Mouse (Mus musculus) embryo, embryonic 9.5 days (tissue): Measurements from ENCODE around the gene Tox4.

Experiments used
- DNase-seq: peaks from one replicate; pipeline ENCODE4 v3.0.0-alpha.2; 2017; ENCODE audit errors: extremely low spot score

The Tox4 gene

DNA sequence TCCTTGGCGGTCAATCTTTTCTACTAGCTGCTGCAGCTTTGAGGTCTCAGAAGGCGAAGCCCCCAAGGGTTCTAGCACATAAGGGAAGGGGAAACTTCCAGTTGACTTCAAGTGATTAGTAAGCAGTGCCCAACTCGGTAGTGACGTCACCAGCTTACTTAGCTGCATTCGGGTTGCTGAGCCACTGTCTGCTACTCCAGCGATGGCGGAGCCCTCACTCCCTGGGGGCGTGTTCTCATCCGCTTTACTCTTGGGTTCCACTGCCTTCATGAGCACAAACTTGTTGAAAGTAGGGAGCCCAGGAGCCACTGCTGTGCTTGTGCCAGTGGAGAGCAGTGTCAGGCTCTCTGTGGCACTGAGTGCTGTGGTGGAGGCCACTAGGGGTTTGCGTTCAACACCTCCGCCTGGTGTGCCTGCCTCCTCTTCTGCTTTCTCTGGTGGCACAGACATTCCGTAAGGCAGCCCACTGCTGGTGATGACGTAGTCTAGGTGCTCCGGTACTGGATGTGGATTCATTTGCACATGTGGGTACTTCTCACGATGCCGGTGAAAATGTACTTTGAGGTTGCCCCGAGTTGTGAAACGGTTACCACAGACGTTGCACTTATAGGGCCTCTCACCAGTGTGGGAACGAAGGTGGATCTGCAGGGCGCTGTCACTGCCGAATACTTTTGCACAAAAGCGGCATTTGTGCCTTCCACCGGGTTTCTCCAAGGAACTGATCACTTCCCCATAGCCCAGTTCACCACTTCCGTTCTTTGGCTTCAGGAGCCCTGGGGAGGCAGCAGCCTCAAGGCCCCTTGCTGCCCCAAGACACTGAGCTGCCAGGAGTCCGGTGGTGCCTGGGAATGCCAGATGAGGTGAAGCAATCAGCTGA, 35.2 kb downstream of the Tox4 start:
- DNase-seq = no peak

DNA sequence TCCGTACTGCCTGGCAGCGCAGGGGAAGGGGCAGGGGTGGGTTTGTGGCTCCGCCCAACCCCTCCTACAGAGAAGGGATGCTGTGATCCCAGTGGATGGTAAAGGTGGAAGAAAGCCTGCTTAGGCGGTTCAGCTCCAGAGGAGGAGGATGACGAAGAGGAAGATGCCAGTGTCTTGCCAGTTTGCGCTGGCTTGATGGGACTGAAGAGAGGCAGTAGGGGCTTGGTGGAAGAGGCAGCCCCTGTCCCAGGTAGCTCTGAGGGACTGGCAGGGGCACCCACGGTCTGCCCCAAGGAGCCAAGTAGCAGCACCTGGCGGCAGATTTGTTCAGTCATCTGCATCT, 35.8 kb downstream of the Tox4 start:
- no peak for DNase-seq

GRCm38 (mm10) chr14:52315283-52315780, 36.4 kb downstream of the Tox4 start:
- no peak for DNase-seq

- DNase-seq = no peak
These were observed 37.0 kb downstream of the Tox4 start for GRCm38 (mm10) chr14:52315792-52316440.

DNA sequence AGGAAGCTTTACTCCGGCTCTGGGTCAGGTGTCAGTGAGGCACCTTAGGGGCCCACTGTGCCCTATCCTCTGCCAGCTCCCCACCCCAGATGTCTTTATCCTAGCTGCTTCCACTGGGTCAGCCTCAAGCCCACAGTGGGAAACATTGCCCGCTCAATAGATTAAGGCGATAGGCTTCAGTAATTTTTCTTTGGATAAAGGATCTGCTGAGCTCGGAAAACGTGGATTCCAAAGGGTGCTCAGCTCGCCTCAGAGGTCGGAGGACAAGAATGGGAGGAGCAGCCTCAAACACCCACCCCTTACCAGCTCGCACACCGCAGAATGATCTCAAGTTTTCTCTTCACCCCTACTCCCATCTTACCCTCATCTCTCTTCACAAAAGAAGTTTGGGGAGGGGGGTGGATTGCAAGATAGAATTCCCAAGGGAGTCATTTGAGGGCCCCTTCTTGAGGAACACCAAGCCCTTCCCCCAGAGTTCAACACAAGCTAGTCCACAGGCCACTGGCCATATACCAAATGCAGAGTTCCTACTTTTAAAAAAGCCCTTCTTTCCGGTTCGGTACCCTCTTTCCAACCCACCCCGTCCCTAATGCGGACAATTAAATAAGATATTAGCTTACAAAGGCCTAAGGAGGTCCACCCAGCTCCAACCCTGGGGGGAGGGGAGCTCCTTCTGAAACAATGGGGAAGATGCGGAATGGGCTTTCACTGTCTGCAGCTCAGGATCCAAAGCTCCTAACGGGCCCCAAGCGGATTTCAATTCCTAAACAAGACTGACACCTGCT, 37.7 kb downstream of the Tox4 start:
- DNase-seq = peak; percentile 89

DNA sequence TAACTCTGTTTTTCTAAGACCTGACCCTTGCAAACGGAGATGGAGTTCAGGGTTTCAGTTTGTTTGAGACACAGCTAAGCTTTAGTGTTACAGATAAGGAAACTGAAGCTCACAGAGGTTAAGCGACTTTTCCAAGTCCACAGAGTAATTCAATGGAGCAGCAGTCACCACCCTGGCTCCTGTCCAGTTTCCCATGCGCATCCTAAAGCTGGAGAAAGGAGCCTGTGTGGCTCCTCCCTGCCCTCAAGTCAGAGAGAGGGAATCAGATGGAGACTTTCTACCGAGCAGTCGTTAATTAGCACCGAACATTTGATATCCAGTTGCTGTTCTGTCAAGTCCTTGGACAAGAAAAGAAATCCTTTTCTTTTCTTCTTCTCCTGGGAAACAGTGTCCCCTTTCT, 40.4 kb downstream of the Tox4 start:
- no peak for DNase-seq

GRCm38 (mm10) chr14:52325890-52326289, 46.9 kb downstream of the Tox4 start:
- no peak for DNase-seq

DNA sequence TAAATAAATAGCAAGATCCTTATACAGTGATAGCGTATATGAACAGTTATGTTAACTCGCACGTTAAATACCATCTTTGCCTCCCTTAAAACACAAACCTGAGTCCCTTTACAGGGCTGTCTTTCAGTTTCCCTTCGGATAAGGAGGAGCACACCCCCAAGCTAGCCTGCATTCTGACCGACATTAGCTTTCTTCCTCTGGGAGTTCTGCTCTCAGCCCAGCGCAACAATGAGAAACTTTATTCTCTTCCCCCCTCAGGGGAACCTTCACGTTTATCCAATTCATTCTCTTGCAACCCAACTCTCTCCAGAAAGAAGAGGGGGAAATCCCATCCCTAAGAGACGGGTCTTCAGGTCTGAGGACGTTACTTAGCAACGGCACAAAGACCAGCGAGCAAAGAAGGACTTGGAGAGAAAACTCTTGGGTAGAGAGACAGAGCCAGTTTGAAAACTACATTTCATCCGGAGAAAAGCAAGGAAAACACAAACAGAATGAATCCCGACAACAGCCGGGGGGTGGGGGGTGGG, 48.5 kb downstream of the Tox4 start:
- peak; percentile 54 for DNase-seq

- no peak for DNase-seq
These were observed 49.2 kb downstream of the Tox4 start, which contains the start of gene Sall2 for GRCm38 (mm10) chr14:52327910-52328812. TSS of gene Sall2 (minus strand) at chr14:52328762.

DNA sequence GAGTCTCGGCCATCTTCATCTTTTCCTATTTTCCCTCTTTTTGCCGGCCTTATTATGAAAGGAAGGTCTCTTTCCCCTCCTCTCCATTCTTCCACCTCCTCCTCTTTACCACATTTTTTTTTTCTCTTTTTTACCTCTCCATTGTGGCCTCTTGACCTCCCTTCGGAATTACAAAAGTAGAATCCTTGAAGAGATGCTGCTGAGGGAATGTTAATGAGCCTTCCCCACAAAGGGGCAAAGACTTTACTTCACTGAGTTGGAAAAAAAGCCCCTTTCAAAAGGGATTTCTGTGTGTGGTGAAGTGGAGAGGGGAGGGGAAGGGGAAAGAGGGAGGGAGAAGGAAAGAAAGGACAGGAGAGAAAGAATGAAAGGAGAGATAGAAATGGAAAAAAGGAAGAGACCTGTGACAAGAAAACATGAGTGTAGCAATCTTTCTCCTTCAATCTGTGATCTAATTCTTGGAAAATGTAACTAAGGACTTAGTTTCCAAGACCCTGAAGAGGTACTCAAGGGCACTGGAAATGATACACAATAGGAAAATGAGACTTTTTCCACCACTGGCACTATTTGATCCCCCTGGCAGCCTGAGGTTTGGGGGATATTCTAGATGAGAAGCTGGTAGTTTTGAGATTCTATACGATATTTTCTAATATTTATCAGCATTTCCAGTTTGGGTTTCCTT, 52.3 kb downstream of the Tox4 start:
- peak; percentile 55 for DNase-seq

GRCm38 (mm10) chr14:52332171-52332570, 53.2 kb downstream of the Tox4 start:
- no peak for DNase-seq

DNA sequence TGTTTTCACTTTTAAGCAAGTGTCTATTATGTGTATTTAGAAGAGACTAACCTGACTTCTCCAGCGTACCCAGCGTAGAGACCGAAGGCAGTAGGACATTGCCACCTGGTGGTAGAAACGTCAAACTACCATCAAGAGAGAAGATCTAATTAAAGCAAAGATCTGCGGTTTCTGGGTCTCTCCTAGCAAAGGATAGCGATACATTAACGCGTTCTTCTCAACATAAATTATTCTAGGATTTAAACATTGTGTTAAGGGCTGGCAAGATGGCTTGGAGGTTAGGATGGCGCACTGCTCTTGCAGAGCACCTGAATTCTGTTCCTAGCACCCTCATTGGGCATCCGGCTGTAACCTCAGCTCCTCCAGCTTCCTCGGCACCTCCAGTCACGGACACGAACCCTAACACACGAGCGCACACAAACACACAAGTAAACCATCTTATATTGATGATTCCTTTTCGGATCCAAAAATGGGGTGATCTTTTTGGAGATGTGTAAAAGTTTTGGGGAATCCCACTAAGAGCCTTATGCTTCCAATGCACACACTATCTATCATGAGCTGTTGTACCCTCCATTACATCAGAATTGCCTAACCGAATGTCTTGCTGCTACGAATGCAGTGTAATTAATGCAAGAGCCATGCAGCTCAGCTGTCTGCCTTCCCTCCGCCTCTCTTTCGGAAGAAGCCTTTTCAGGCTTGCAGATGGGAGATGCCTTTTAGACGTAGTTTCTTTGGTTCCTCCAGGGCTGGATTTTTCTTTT, 60.0 kb downstream of the Tox4 start:
- peak; percentile 68 for DNase-seq

DNA sequence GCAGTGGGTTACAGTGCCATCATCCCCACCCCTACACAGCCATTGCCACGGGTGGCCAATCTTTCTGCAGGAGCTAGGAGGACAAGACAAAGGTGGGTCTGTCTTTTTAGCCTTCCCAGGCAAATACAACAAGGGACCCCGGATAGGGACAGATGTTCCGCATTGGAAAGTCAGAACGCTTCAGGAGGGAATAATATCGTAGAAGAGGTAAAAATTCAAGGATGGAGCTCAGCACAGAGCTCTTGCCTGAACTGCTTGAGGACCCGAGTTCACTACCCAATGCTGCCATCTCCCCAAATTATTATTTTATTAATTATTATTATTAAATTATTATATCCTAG, 60.5 kb downstream of the Tox4 start:
- no peak for DNase-seq
